Mouse (Mus musculus): Measurements from ENCODE around the gene Tgif1.
"Not testable (repeated sequence)": the region's sequence is repeated elsewhere in the genome, so short reads cannot be mapped to it uniquely, and the experiment has no call there.

Gene Tgif1

DNA sequence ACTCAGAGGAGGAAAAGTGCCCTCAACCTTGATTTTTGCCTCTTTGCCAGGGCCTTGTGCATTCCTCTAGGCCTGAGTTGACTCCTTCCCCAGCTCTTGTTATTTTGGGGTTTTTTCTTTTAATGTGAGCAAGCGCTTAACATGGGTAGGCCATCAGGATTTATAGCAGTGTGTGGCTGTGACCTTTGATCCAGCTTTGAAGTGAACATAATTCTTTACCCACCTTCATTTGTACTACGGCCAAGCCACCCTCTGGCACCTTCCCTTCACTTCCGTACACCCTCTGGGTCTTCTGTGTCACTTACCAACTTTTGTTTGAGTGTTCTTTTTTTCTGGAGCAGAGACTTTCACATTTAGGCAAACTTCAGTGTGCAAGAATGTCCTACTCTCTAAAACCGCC lies 10.1 kb downstream of the Tgif1 start:
- no peak for DNase-seq (ENCODE audit: low spot score)

DNA sequence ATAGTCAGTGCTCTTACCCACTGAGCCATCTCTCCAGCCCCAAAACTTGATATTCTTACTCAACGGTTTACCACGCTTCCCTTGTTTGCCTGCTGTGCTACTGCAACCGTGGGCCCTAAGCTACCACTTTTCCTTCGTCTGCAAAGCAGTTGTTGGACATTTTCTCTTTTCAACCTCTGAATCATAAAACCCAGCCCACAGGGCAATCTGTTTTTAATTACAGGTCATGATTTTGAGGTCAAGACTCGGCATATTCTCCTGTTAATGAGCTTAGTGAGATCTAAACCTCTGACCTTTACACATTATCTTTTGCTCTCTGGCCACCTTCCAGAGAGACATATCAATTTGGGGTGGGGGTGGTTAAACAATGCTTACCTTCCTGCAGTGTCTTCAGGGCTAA lies 14.8 kb downstream of the Tgif1 start:
- DNase-seq (ENCODE audit: low spot score) = no peak

DNA sequence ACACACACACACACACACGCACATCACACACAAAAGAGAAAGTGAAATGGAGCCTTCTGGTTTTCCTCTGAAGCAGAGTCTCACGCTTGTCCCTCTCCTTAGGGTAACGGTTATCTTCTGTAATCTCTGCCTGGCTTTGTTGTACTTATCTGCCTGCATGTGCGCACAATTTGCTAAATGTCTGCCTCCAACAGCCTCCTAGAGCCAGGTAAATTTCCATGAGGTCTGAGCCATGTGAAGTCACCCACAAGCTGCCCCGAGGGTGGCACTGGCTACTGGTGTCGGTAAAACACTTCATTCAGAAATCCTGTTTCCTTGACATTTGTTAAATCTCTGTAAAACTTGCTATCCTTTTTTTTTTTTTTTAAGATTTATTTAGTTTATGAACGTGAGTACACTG lies 15.3 kb downstream of the Tgif1 start:
- DNase-seq (ENCODE audit: low spot score) = no peak

GRCm38 (mm10) chr17:70837474-70837873 lies 15.9 kb downstream of the Tgif1 start:
- not testable (repeated sequence) for DNase-seq (ENCODE audit: low spot score)

DNA sequence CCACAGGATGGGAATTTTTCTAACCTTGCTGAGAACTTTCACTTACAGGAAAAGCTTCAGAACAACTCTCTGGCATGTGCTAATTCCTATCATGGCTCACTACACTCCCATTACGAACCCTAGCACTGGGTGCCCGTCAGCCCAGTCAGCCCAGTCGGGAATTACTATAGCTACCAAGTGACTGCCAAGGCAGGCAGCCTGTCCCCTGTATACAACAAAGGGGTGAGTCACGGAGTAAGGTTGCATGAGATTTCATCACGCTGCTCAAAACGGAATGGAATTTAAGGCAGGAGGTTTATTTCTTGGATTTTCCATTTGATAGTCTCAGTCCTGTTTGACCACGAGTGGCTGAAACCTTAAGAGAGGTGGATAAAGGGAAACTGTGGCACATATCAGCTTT lies 16.5 kb downstream of the Tgif1 start:
- DNase-seq (ENCODE audit: low spot score) = no peak

DNA sequence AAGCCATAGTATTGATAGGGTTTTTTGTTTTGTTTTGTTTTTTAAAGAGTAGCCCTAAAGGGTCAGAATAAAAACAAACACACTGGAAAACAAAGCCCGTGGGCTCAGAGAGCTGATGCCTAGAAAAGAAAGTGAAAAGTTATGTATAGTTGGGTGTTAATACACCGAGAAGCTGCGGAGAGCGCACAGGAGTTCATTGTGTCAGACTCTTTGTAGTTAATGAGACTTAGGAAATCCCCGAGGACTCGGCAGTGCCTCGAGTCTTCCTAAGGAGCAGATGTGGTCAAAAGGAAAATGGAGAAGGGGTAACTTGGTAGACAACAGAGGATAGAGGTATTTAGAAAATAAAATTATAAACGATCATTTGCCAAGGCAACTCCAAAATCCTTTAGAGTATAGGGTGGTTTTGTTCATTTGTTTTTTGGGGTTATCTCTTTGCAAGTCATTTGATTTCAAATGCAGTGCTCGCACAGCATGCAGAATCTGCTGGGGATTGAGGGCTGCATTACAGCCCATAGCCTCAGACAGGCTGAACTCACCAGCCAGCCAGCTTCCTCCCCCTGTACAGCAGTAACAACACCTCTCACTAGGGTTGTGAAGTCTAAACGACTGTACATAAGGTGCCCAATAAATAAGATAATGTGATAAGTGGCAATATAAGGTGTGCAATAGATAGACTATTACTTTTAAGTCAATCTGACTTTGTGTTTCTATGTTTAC lies 18.1 kb downstream of the Tgif1 start:
- peak; percentile 50 for DNase-seq (ENCODE audit: low spot score)

GRCm38 (mm10) chr17:70834430-70834965 lies 18.8 kb downstream of the Tgif1 start:
- DNase-seq (ENCODE audit: low spot score) = peak; percentile 60

- no peak for DNase-seq (ENCODE audit: low spot score)
These were observed 20.8 kb downstream of the Tgif1 start for GRCm38 (mm10) chr17:70832544-70832943.

DNA sequence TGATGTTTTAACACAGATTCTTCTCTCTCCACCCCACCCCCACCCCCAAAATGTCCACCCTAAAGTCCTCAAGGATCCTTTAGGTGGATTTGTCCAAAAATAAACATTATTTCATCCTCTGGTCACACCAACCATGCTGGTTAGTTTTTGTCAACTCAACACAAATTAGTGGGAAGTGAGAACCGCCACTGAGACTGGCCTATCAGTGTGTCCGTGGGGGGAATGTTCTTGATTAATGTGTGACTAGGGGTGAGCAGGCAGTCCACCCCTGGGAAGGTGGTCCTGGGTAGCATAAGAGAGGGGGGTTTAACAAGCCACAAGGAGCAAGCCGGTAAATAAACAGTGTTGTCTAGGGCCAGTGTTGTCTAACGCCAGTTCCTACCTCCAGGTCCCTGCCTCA lies 21.8 kb downstream of the Tgif1 start:
- DNase-seq (ENCODE audit: low spot score) = no peak

DNA sequence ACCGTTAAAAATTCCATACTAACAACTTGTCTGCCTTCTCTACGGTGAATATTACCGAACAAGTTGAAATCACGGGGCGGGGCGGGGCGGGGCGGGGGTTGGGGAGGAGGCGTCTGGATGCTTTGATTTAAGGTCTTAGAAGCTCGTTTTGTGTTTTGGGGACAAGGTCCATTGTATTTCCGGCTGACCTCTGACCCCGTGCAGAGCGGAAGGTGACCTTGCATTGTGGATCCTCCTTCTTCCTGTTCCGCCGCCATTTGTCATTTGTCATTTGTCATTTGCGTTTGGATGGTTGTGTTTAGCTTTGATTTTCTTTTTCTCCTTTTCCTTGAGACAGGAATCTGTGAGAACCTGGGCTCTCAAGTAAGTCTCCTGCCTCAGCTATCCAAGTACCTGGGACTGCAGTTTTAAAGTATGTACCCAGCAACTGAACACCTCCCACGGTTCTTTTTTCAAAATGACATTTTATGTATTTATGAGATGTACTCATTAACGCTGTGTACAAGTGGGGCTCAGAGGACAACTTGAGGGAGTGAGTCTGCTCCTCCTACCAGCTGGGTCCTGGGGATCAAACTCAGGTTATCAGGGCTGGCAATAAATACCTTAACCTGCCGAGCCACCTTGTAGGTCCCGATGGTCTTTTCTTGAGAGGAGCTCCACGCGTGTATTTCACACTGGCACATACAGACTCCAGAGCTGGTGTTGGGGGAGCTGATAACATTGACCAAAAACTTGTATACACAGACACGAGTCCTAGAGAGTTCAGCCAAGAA lies 23.2 kb downstream of the Tgif1 start:
- peak; percentile 49 for DNase-seq (ENCODE audit: low spot score)

- DNase-seq (ENCODE audit: low spot score) = no peak
These were observed 24.1 kb downstream of the Tgif1 start for GRCm38 (mm10) chr17:70829217-70829616.

GRCm38 (mm10) chr17:70828569-70828968 lies 24.8 kb downstream of the Tgif1 start:
- DNase-seq (ENCODE audit: low spot score) = no peak

DNA sequence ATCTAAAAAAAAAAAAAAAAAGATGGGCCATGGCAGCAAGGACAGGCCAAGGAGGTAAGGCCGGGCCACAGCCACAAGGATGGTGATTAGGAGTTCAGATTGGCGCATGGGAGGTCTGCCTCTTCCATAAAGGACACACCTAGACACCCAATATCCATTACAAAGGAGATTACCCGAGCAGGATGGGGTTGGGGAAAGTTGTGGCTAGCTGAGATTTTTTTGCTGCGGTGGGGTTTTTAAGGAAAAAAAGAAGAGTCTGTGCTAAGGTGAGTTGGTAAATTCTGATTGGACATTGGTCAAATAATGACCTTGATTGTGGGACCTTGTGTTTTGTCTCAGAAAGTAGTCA lies 25.2 kb downstream of the Tgif1 start:
- DNase-seq (ENCODE audit: low spot score) = no peak

DNA sequence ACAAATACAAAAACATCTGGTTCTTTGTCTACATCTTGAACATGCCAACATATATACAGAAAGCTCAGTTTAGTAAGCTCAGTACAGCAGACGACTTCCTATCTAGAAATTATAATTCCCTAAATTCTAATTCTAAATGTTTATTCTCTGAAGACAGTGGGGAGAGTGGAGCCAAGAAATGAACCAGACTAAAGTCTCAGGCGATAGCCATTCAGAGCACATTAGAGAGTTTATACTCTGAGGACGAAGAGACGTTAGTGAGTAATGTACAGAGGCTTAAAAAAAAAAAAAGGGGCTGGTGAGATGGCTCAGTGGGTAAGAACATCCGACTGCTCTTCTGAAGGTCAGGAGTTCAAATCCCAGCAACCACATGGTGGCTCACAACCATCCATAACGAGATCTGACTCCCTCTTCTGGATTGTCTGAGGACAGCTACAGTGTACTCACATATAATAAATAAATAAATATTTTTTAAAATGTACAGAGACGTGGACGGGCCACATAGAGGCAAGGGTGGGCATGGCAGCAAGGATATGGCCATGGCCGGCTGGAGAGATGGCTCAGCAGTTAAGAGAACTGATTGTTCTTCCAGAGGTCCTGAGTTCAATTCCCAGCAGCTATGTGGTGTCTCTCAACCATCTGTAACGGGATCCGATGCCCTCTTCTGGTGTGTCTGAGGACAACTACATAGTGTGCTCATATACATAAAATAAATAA lies 25.7 kb downstream of the Tgif1 start:
- DNase-seq (ENCODE audit: low spot score) = not testable (repeated sequence)

DNA sequence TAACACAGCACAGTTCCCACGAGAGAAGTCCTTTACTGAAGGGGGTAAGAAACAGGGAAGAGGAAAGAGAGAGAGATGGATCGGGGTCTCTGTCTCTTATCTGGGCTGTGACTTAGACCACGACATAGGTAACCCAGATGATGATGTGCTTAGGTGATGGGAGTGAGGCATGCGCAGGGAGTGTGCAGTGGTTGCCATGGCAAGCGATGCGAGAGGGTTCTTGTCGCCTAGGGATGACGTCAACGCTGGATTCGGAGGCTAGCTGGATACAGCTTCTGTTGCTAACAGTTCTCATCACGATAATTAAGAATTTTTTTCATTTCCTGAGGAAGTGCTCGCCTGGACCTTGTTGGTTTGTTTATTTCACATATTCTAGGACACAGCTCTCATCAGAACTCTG lies 27.1 kb downstream of the Tgif1 start:
- no peak for DNase-seq (ENCODE audit: low spot score)

DNA sequence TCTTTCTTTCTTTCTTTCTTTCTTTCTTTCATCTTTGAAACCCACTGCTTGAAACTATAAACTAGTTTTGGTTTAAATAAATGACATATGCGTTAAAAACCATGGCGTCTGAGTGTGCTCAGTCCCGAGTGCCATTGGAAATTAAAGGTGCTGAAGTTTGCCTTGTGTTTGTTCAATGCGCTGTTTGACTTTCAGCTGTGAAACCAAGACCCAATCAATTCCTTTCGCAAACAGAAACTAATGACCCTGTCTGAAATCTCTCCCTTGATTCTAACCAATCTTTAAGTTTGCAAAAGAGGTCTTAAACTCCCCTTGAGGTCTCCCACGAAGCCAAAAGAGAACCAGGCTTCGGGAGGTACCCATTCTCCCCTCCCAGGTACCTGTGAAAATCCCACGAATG lies 30.3 kb downstream of the Tgif1 start:
- no peak for DNase-seq (ENCODE audit: low spot score)

GRCm38 (mm10) chr17:70817862-70818451 lies 35.4 kb downstream of the Tgif1 start:
- peak; percentile 68 for DNase-seq (ENCODE audit: low spot score)

DNA sequence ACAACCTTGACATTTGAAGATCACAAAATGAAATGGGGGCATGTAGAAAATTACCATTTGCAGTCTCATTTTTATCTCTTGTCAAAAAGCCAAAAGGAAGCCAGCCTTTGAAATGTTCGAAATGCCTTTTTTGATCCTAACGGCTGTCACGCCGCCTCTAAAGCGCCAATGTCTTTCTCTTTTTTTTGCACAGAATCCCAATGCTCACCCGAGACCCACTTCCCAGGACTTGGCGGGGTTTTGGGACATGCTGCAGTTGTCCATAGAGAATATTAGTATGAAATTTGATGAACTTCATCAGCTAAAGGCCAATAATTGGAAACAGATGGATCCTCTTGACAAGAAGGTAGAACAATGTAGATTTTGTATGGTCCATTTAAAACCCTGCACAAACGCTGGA lies 38.3 kb downstream of the Tgif1 start:
- no peak for DNase-seq (ENCODE audit: low spot score)

DNA sequence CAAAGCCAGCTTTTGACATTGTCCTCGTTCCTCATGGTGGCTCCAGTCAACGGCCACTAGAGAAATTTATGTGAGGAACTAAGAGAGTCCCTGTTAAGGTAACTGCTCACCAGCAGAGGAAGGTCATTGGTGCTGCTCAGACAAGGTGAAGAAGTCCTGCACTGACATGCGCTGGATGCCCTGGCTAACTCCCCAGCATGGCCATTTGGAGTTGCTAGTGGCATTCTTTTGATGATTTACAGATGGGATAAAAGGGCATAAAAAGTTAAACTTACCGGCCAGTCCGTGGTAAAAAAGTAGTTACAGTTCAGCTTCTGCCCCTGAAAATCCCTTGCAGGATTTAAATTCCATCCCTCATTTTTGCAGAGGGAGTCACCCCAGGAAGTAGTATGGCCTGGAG lies 42.6 kb downstream of the Tgif1 start:
- no peak for DNase-seq (ENCODE audit: low spot score)

DNA sequence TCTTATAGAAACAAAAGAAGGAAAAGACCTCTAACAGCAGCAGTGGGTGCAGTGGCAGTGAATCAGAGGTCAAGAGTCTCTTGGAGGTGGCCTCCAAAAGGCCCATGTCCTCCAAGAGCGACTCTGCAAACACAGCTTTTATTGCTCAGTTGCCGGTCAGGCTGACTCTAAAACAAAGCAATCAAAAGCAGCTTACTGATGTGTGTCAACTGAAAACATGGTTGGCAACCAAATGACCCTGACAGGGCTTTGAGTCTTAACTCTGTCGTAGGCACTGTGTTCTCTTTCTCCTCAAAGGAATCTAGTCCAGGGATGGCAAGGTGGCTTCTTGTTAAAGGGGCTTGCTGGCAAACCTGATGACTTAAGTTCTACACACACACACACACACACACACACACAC lies 43.6 kb downstream of the Tgif1 start:
- no peak for DNase-seq (ENCODE audit: low spot score)

GRCm38 (mm10) chr17:70808837-70809236 lies 44.5 kb downstream of the Tgif1 start:
- no peak for DNase-seq (ENCODE audit: low spot score)

GRCm38 (mm10) chr17:70807885-70808284 lies 45.5 kb downstream of the Tgif1 start:
- DNase-seq (ENCODE audit: low spot score) = no peak
